Mouse (Mus musculus): ENCODE data around the gene D930007J09Rik. TPM values are rescaled to one million over a fixed set of nuclear protein-coding genes. Genes with fewer than 3 reads are reported as not detected.

Gene D930007J09Rik
- polyA plus RNA-seq, 2 experiments, result 1.5 TPM; not detected in 1

- WGBS, result 91% methylated on average over 3 of the region's 3 CpGs
- H3K4me2 ChIP-seq (replicated peaks; ENCODE audit: low read depth, low read length, severe bottlenecking), result no peak overlapping the region
- TF ChIP-seq POLR2A (IDR thresholded peaks at IDR 0.05; ENCODE audit: borderline replicate concordance, extremely low read depth, insufficient read depth, insufficient read length), result no peak
- H3K9ac ChIP-seq (ENCODE audit: low read depth, low read length, severe bottlenecking), result no peak overlapping the region
- H3K9me3 ChIP-seq (ENCODE audit: control insufficient read depth, low read length), result no peaks in the 10 kb centered on the region
- DNase-seq (ENCODE audit: low spot score) (no peak), ATAC-seq (ENCODE audit: low FRiP score, low read depth) (peak; percentile 73; the same call in 1 of the 2 replicates)
- no peak overlapping the region for H3K4me3 ChIP-seq (replicated peaks; ENCODE audit: low read length)
- H3K36me3 ChIP-seq (ENCODE audit: control insufficient read depth, insufficient read depth, low read length), result peaks cover 65% of the 10 kb centered on the region
- no peak overlapping the region for H3K27ac ChIP-seq (replicated peaks; ENCODE audit: low read depth, low read length)
- H3K27me3 ChIP-seq (ENCODE audit: control insufficient read depth, insufficient read depth, low read length), result no peaks in the 10 kb centered on the region
- no peaks in the 10 kb centered on the region for H3K4me1 ChIP-seq (ENCODE audit: control insufficient read depth, insufficient read depth, low read length)
Measured at GRCm38 (mm10) chr13:32819241-32819640, 16.6 kb upstream of the D930007J09Rik start.

GRCm38 (mm10) chr13:32807624-32808023 lies 5.0 kb upstream of the D930007J09Rik start:
- Histone ChIP-seq H3K4me2 (replicated peaks; ENCODE audit: low read depth, low read length, severe bottlenecking) (no peak overlapping the region), H3K36me3 (ENCODE audit: control insufficient read depth, insufficient read depth, low read length) (peaks cover 26% of the 10 kb centered on the region), H3K9ac (ENCODE audit: low read depth, low read length, severe bottlenecking) (no peak overlapping the region), H3K4me1 (ENCODE audit: control insufficient read depth, insufficient read depth, low read length) (peaks cover 16% of the 10 kb centered on the region), H3K4me3 (replicated peaks; ENCODE audit: low read length) (no peak overlapping the region), H3K27ac (replicated peaks; ENCODE audit: low read depth, low read length) (no peak overlapping the region), H3K9me3 (ENCODE audit: control insufficient read depth, low read length) (no peaks in the 10 kb centered on the region), H3K27me3 (ENCODE audit: control insufficient read depth, insufficient read depth, low read length) (no peaks in the 10 kb centered on the region)
- no peak for DNase-seq (ENCODE audit: low spot score)
- TF ChIP-seq POLR2A (IDR thresholded peaks at IDR 0.05; ENCODE audit: borderline replicate concordance, extremely low read depth, insufficient read depth, insufficient read length), result no peak
- no peak for ATAC-seq (ENCODE audit: low FRiP score, low read depth)
- 86% methylated on average over 3 of the region's 3 CpGs for WGBS

- WGBS, result 84% methylated on average over 7 of the region's 7 CpGs
- no peak for ATAC-seq (ENCODE audit: low FRiP score, low read depth)
- H3K4me3 ChIP-seq (replicated peaks; ENCODE audit: low read length), result no peak overlapping the region
- H3K27ac ChIP-seq (replicated peaks; ENCODE audit: low read depth, low read length), result no peak overlapping the region
- no peak overlapping the region for H3K4me2 ChIP-seq (replicated peaks; ENCODE audit: low read depth, low read length, severe bottlenecking)
- TF ChIP-seq POLR2A (IDR thresholded peaks at IDR 0.05; ENCODE audit: borderline replicate concordance, extremely low read depth, insufficient read depth, insufficient read length), result no peak
- peaks cover 16% of the 10 kb centered on the region for H3K4me1 ChIP-seq (ENCODE audit: control insufficient read depth, insufficient read depth, low read length)
- DNase-seq (ENCODE audit: low spot score), result no peak
- H3K9ac ChIP-seq (ENCODE audit: low read depth, low read length, severe bottlenecking), result no peak overlapping the region
- no peaks in the 10 kb centered on the region for H3K27me3 ChIP-seq (ENCODE audit: control insufficient read depth, insufficient read depth, low read length)
- H3K36me3 ChIP-seq (ENCODE audit: control insufficient read depth, insufficient read depth, low read length), result peaks cover 26% of the 10 kb centered on the region
- no peaks in the 10 kb centered on the region for H3K9me3 ChIP-seq (ENCODE audit: control insufficient read depth, low read length)
Measured at GRCm38 (mm10) chr13:32806820-32807219, 4.2 kb upstream of the D930007J09Rik start.

GRCm38 (mm10) chr13:32803701-32804345 lies 1.2 kb upstream of the D930007J09Rik start:
- Histone ChIP-seq H3K27me3 (ENCODE audit: control insufficient read depth, insufficient read depth, low read length) (no peaks in the 10 kb centered on the region), H3K9me3 (ENCODE audit: control insufficient read depth, low read length) (no peaks in the 10 kb centered on the region), H3K27ac (replicated peaks; ENCODE audit: low read depth, low read length) (no peak overlapping the region), H3K36me3 (ENCODE audit: control insufficient read depth, insufficient read depth, low read length) (peaks cover 16% of the 10 kb centered on the region), H3K4me2 (replicated peaks; ENCODE audit: low read depth, low read length, severe bottlenecking) (peak overlapping the region; percentile 79), H3K4me3 (replicated peaks; ENCODE audit: low read length) (peak overlapping the region; percentile 89), H3K4me1 (ENCODE audit: control insufficient read depth, insufficient read depth, low read length) (peaks cover 21% of the 10 kb centered on the region), H3K9ac (ENCODE audit: low read depth, low read length, severe bottlenecking) (0 out of 2 replicates have a peak overlapping the region, but pooled peaks have one; percentile 83)
- TF ChIP-seq POLR2A (IDR thresholded peaks at IDR 0.05; ENCODE audit: borderline replicate concordance, extremely low read depth, insufficient read depth, insufficient read length), result no peak
- DNase-seq (ENCODE audit: low spot score) (no peak), ATAC-seq (ENCODE audit: low FRiP score, low read depth) (no peak)
- 58% methylated on average over 4 of the region's 4 CpGs for WGBS

GRCm38 (mm10) chr13:32801693-32802221 lies 892 bp downstream of the D930007J09Rik start, which contains the start of gene Wrnip1:
TSS of gene Wrnip1 (plus strand) at chr13:32802038.
- peak; percentile 96 for ATAC-seq (ENCODE audit: low FRiP score, low read depth)

More at GRCm38 (mm10) chr13:32801693-32802221, 892 bp downstream of the D930007J09Rik start, which contains the start of gene Wrnip1:
- H3K9ac ChIP-seq (ENCODE audit: low read depth, low read length, severe bottlenecking), result peak within 1 kb of the TSS; percentile 83
- peak within 1 kb of the TSS; percentile 79 for H3K4me2 ChIP-seq (replicated peaks; ENCODE audit: low read depth, low read length, severe bottlenecking)
- H3K27me3 ChIP-seq (ENCODE audit: control insufficient read depth, insufficient read depth, low read length), result no peaks in the 10 kb centered on the region
- H3K4me1 ChIP-seq (ENCODE audit: control insufficient read depth, insufficient read depth, low read length), result peaks cover 25% of the 10 kb centered on the region
- 3% methylated on average over 48 of the region's 51 CpGs for WGBS
- peak within 1 kb of the TSS; percentile 76 for H3K27ac ChIP-seq (replicated peaks; ENCODE audit: low read depth, low read length)
- no peaks in the 10 kb centered on the region for H3K9me3 ChIP-seq (ENCODE audit: control insufficient read depth, low read length)
- peak; percentile 59; the same call in 1 of the 2 replicates for TF ChIP-seq POLR2A (IDR thresholded peaks at IDR 0.05; ENCODE audit: borderline replicate concordance, extremely low read depth, insufficient read depth, insufficient read length)
- DNase-seq (ENCODE audit: low spot score), result peak; percentile 99
- H3K36me3 ChIP-seq (ENCODE audit: control insufficient read depth, insufficient read depth, low read length), result peaks cover 8% of the 10 kb centered on the region
- peak within 1 kb of the TSS; percentile 89 for H3K4me3 ChIP-seq (replicated peaks; ENCODE audit: low read length)
